Mouse (Mus musculus) T-helper 1 cell (primary cell): ENCODE measurements around the gene Acat2.
"Not testable (repeated sequence)": the region's sequence is repeated elsewhere in the genome, so short reads cannot be mapped to it uniquely, and the experiment has no call there.

Experiments used
- in situ Hi-C: fragments of 300-600 bp; cut with MboI, MseI; formaldehyde crosslinking; loops from one replicate; pipeline ENCODE4 v1.15.1; 2025; ENCODE audit warnings: high pct_unique_total_duplicates

Acat2 gene

DNA sequence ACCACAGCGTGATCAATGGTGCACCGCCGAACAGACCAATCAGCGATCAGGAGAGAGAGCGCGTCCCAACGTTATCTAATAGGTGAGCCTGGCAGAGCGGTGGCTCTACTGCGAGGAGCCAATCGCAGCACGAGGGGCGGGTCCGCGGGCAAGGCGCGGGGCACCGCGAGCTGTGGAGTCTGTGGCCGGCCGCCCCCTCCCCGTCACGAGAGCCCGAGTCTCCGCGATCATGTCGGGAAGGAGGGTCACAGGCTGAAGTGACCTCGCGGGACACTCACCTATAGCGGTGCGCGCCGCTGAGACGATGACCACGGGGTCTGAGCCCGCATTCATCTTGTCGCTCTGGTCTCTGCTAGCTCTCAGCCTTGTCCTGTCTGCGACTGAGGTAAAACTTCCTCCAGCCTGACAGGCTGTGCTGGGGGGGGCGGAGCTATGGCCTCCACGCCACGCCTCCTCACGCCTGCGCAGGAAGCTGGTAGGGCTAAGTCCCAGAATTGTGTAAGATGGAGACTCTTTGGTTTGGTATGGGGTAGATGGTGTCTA lies at the start of gene Acat2:
Gene Acat2 (minus strand): TSS at position 417 of the 543 bp plus-strand sequence.
- in situ Hi-C loops: loop anchor here (5.0 to 25.0 kb wide), 2 partner anchors 38 to 2002 kb away; partner anchors contain the start of gene Phf10

DNA sequence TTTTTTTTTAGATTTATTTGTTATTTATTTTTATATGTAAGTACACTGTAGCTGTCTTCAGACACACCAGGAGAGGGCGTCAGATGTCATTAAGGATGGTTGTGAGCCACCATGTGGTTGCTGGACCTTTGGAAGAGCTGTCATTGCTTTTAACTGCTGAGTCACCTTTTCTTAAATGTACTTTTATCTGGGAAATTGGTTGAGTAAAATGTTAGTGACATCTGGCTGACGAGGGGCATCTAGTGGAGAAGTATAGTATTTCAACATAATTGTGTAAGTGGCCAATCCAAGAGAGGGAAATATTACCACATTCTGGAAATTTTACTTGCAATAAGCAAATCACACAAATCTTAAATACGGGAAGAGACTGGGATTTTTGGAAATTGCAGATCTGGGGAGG lies 49.3 kb upstream of the Acat2 start:
- in situ Hi-C loops: no loop called here

DNA sequence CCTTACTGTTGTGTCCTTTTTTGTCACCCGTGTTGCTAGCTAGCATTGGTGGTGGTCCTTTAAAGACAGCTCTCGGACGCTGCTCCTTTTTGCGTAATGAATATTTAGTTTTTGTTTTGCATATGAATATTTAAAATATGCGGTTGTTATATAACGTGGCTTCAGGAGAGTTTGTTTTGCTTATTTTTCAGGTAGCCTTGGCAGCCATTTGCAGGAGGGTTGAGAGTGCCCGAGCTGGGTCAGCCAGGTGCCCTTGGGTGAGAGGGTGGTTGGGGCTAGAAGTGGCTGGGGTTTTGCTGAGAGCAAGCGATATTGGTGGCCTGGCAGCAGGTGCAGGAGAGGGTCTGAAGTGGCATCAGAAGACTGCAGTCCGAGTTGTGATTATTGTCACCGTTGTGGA lies 48.0 kb upstream of the Acat2 start:
- in situ Hi-C loops: no loop called here

DNA sequence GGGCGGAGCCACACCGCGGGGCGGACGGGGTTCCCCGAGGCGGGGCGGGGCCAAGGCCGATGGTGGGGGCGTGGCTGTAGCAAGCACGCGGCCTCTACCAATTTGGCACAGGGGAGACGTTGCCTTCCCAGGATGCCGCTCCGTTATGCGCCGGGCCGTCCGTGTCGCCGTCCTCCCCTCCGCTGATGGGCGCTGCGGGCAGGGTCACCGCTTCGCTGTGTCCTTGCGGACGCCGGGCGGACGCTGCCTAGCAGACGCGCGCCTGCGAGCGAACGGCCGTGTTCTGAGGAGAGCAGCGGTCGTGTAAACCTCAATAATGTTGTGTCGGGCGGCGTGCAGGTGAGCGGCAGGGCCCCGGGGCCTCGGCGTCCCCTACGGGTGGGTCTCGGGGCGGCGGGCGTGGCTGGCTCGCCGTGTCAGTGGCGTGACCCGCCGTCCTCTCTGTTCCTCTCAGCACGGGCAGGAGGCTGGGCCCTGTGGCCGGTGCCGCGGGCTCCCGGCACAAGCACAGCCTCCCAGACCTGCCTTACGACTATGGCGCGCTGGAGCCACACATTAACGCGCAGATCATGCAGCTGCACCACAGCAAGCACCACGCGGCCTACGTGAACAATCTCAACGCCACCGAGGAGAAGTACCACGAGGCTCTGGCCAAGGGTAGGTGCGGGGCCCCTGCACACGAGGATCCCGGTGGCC lies 47.3 kb upstream of the Acat2 start:
- in situ Hi-C loops: no loop called here

DNA sequence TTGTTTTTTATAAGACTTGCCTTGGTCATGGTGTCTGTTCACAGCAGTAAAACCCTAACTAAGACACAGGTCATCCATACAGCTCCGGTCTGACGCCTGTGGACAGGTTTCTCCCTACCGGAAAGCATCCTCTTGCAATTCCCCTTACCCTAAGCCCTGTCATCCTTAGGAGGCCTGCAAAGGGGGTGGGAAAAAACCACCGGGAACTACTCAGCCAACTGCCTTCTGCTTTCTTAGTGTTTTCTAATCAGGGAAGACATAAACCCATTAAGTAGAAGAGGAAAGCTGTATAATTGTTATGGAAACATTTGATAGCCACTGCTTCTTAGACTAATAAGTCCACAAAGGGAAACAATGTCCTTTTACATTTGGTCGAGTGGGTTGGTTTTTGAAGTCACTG lies 46.4 kb upstream of the Acat2 start:
- in situ Hi-C loops: no loop called here

DNA sequence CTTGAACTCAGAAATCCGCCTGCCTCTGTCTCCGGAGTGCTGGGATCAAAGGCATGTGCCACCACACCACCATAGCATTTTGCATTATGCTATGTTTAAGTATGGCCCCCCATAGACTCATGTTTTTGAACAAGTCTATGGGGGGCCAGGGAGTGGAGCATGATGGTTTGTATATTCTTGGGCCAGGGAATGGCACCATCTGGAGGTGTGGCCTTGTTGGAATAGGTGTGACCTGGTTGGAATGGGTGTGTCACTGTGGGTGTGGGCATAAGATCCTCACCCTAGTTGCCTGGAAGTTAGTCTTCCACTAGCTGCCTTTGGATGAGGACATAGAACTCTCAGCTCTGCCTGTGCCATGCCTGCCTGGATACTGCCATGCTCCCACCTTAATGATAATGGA lies 46.0 kb upstream of the Acat2 start, which contains the start of gene Sod2:
Gene Sod2 (plus strand): TSS at position 301 of the 400 bp plus-strand sequence.
- in situ Hi-C loops: not testable (repeated sequence)

DNA sequence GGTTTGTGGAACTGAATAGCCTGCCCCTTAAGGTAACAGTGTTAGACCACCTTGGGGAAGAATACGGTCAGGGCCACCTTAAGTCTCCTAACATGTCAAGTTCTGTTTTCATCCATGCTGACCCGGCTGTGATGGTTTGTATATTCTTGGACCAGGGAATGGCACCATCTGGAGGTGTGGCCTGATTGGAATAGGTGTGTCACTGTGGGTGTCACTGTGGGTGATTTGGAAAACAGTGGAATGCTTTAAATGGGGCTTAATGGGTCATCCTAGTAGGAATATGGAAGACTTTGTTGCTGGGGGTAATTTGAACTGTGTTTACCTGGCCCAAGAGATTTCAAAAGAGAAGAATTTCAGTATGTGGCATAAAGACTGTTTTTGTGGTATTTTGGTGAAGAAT lies 43.9 kb upstream of the Acat2 start:
- in situ Hi-C loops: not testable (repeated sequence)

DNA sequence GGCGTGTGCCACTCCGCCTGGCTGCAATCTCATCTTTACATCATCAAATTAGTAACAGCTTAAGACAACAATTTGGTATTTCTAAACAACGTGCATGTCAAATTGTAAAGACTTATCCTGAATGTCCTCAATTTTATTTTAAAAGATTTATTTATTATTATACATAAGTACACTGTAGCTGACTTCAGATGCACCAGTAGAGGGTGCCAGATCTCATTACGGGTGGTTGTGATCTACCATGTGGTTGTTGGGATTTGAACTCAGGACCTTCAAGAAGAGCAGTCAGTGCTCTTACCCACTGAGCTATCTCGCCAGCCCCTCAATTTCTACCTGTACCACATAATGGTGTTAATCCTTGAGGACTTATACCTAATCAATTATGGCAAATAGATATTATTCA lies 41.7 kb upstream of the Acat2 start:
- in situ Hi-C loops: not testable (repeated sequence)

DNA sequence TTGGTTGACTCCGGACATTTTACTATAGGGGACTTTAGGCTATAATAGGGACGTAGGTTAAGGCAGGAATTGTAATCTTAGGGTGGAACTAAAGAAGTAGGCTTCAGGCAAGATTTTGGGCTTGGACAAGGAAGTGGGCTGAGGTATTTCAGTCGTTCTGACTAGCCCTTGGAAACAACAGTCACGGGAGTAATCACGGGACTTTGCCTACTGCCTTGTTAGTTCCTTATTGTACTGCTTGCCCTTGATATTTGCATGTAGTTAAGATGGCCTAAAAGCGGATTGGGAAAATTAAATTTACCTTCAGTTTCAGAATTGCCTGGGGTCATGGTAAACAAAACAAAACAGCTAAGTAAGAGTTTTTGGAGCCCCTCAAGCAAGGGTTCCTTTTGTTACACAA lies 38.5 kb upstream of the Acat2 start:
- in situ Hi-C loops: loop anchor here (10.0 kb wide), 1 partner anchor 684 kb away; the partner anchor contains the start of gene Map3k4

DNA sequence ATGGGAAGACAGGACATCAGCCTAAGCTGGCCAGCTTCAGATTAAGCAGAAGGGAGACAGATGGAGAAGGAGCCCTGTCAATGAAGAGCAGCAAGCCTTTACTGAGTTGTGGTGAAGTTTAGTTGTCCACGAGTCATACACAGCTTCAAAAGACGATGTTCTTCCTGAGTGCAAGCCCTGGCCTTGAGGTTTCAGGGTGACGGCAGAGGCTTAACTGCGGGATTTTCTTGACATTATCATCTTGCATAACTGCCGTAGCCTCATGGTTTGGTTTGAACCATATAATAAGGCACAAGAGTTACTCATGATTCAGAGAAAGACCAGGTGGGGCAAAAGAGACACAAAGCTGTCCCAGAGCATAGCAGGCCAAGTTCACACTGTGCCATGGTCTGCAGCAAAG lies 37.3 kb upstream of the Acat2 start:
- in situ Hi-C loops: loop anchor here (10.0 kb wide), 1 partner anchor 683 kb away; the partner anchor contains the start of gene Map3k4

DNA sequence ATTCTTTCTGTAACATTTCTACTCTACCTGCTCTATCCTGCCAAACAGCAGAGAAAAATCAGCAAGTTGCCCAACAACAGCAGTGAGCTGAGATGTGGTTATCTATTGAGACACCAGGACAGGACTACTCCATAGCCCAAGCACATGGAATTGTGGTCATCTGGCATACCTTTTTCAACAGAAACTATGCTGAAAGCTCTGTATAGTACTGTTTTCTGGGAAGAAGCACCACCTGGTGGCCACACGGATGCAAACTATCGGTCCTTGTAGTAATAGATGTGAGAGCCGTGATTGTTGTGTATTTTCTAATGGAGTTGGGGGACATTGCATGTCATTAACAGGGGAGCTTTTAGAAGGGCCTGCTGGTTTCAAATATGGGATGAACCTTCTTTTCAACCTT lies 35.8 kb upstream of the Acat2 start:
- in situ Hi-C loops: loop anchor here (10.0 kb wide), 1 partner anchor 682 kb away; the partner anchor contains the start of gene Map3k4

DNA sequence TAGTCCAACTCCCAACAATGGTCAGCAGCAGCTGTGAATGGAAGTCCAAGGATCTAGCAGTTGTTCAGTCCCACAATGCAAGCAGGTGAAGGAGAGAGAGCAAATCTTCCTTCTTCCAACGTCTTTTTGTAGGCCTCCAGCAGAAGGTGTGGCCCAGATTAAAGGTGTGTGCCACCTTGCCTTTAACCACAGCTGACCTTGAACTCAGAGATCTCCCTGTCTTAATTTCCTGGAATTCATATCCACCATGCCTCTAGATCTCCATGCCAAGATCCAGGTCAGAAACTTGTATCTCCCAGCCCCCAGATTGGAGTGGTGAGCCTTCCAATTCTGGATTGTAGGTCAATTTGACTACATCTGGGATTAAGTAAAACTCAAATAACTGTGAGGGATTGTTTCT lies 33.5 kb upstream of the Acat2 start, which contains the start of gene Wtap:
Gene Wtap (minus strand): TSS at position 101 of the 400 bp plus-strand sequence.
- in situ Hi-C loops: loop anchor here (10.0 kb wide), 1 partner anchor 679 kb away; the partner anchor contains the start of gene Map3k4

DNA sequence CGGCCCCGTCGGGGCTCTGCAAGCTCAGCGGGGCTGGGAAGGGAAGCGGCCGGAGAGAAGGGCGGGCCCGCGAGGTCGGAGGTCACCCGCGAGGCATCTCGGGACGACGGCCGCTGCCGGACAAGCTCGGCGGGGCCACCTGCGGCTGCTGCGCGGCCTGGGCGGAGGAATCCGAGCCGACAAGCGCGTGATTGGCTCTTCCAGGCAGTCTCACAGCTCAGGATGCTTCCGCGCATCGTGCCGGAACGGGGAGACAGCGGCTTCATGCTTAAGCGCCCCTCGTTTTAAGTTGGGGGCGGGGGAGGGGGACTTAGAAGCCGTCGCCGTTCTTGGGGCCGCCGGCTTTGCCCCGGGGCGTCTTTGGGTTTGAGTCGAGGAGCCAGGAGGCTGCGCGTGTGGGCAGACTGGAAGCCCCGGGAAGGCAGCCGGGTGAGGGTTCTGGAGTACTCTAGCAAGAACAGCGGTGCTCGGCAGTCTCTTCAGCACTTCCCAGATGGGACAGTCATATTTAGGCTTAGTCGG lies 32.0 kb upstream of the Acat2 start:
- in situ Hi-C loops: loop anchor here (10.0 kb wide), 1 partner anchor 678 kb away; the partner anchor contains the start of gene Map3k4

DNA sequence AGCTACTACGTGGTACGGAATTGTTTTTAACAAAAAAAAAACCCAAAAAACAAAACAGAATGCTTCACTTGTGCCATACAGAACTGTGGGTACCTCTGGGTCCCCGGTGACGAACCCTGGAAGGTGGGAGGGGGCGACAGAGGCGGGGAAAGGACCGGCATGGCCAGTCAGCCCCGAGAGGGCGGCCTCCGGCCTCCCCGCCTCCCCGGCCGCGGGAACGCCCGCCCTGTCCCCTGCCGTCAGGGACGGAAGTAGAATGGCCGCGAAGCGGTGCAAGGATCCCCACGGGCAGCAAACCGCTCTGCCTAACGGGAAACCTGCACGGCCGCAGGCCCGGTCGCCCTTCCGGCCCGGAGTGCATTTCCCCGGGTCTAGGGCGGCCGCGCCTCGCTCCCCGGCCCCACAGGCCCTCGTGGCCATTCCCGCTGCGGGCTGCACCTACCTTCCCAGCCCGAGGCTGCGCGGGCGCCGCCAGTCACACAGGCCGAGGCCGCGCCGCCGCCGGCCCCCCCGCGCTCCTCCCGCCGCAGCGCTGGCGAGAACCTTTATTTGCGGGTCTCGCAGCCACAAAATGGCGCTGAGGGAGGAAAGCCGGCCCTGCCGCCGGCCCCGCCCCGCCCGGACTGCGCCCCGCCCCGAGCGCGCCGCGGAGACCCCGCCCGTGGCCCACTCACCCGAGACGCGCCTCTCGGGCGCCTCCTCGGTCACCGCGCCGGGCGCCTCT lies 31.2 kb upstream of the Acat2 start:
- in situ Hi-C loops: loop anchor here (10.0 kb wide), 1 partner anchor 677 kb away; the partner anchor contains the start of gene Map3k4

DNA sequence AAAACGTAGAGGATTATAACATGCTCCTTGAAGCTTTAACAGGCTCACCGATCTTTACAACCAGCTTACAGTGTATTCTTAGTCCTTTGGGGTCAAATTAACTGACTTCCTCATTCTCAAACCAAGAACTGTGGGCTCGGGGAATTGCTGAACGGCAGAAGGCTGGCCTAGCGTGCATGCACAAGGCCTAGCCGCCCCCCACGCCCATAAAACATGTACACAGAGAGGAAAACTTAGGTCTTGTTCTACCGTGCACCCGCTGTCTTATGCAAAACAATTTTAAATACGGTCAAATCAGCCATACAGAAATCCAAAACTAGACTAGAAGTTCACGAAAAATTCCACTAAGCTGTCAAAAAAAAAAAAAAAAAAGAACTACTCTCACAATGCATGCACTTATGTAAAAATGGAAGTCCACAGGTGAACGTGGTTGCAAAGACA lies 30.7 kb upstream of the Acat2 start:
- in situ Hi-C loops: loop anchor here (10.0 kb wide), 1 partner anchor 676 kb away; the partner anchor contains the start of gene Map3k4

DNA sequence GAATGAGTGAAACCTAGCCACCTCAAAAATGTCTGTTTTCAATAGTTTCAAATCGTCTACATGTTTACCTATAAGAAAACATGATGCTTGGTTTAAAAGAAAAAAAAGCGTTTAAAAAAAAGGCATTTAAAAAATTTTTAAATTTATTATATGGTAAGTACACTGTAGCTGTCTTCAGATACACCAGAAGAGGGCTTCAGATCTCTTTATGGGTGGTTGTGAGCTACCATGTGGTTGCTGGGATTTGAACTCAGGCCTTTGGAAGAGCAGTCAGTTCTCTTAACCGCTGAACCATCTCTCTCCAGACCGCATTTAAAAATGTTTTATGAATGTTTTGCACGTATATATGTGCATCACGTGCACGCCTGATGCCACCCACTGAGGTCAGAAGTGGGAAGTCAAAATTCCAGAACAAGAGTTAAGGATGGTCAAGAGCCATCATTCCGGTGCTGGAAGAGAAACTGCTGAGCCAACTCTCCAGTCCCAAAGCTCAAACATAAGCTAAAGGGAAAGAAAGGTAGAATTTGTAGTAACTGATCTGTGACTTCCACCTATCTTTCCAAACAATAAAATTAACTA lies 30.1 kb upstream of the Acat2 start:
- in situ Hi-C loops: loop anchor here (10.0 kb wide), 1 partner anchor 676 kb away; the partner anchor contains the start of gene Map3k4

DNA sequence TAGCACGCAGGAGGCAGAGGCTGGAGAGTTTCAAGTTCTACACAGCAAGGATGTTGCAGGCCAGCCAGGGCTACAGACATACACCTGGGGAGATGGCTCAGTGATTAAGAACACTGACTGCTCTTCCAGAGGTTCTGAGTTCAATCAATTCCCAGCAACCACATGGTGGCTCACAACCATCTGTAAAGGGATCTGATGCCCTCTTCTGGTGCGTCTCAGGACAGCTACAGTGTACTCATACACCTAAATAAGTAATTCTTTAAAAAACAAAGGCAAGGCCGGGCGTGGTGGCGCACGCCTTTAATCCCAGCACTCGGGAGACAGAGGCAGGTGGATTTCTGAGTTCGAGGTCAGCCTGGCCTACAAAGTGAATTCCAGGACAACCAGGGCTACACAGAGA lies 27.5 kb upstream of the Acat2 start:
- in situ Hi-C loops: not testable (repeated sequence)

DNA sequence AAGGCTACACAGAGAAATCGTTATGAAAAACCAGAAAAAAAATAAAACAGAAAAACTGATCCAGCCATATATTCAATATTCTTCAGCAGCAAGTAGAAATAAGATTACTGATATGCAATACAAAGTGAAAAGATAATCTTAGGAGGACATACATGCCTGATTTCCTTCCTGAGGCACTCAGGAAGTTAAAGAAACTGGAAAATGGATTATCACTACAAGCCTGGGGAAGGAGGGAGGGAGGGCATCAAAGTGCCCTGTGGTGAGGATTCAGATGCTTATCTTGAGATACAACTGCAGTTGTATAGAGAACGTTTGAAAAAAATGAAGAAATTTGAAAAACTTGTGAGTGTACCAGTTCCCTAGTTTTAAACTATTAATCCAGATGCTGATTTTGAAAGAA lies 23.4 kb upstream of the Acat2 start:
- in situ Hi-C loops: no loop called here

DNA sequence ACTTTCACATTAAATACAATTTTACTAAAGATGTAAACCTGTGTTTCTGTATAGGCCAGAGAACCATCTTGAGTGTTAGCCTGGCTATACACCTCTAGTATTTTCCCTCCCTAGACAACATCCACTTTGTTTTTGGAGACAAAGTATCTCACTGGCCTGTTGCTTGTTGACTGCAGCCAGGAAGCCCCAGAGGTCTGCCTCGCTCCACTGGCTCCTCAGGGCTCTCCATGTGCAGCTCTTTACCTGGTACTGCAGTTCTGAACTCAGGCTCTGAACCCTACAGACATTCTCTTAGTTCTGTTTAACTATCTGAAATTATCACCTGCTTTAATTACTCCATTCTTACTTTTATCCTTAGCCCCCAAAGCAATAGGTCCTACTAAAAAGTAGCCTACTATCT lies 18.0 kb upstream of the Acat2 start:
- in situ Hi-C loops: no loop called here

DNA sequence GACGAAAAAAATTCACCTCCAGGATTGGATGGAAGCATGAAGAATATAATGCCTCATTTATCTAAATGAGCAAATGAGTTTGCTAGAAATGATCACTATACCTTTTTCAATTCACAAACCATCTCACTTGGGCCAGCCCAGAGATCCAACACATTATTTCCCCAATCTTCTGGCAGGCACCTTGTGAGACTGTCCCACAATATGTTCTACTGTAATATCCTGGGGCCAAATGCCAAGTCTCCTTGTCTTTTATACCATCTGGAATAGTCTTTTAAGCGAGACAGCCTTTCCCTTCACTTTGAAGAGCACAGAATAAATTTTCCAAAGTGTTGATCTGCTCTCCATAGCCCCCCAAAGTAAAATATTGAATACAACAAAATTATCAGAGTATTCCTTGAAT lies 13.3 kb upstream of the Acat2 start:
- in situ Hi-C loops: loop anchor here (25.0 kb wide), 1 partner anchor 1988 kb away; the partner anchor contains the start of gene Phf10

DNA sequence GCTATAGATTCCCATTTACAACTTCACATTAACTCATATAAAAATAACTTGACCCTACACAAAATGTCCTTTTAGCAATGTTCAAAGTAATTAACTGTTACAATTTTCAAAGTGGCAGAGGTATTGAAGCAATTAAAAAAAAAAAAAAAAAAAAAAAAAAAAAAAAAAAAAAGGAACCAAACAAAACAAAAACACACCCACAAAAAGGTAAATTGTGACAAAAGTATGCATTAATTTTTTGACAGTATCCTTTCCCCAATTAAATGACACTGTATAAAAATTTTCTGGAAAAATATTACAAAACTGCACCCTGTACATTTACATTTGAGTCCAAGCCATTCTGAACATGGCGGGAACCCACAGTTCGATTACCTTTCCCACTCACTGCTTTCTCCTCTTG lies 6.6 kb upstream of the Acat2 start:
- in situ Hi-C loops: loop anchor here (25.0 kb wide), 1 partner anchor 1995 kb away; the partner anchor contains the start of gene Phf10
